20 mouse cellular contexts compared by ENCODE assay signal in the genomic region with DNA sequence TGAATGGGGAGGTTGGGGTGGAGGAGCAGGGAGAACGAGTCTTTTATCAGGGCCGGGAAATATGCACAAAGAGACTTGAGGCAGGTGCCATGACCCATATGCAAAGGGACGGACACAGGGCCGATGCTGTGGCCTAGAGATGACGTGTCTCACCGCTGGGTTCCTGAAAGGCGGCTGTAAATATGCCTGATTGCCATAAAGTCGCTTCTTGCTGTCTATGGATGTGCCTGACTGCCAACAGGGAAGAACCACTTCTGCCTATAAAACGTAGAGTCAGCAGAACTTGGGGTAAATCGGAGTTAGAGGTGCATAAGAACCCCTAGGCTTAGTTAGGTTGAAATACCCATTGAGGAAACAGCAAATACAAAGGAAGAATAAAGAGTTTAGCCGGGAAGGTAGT. TPM values are rescaled to one million over a fixed set of nuclear protein-coding genes. Genes with fewer than 3 reads are reported as not detected.
DNase-seq lines count a peak whose midpoint lies in the region; ATAC-seq lines count a peak whose summit lies in the region.
"Had no signal": no experiment of that assay in that cellular context is flagged by ENCODE, and none has a peak within 500 bp of the region (broad histone marks: within the 10 kb centered on the region; RNA-seq: fewer than 3 reads in every experiment).

No protein-coding gene starts in this region.

- peak overlapping the region; percentile 64; the same call in 1 of the 2 replicates for H3K27ac ChIP-seq in stomach, embryonic 16.5 days (ENCODE audit: low read length)
- H3K27ac ChIP-seq: embryonic facial prominence, embryonic 10.5 days; forebrain, embryonic 12.5 days; hindbrain, embryonic 13.5 days; kidney, embryonic 15.5 days; midbrain, embryonic 12.5 days; neural tube, embryonic 13.5 days had no signal

- H3K4me3 ChIP-seq in stomach, embryonic 16.5 days (replicated peaks; ENCODE audit: low read length) = no peak overlapping the region
- H3K4me3 ChIP-seq: embryonic facial prominence, embryonic 10.5 days; forebrain, embryonic 12.5 days; hindbrain, embryonic 13.5 days; kidney, embryonic 15.5 days; liver, embryonic 15.5 days; midbrain, embryonic 12.5 days; neural tube, embryonic 13.5 days had no signal

- H3K9ac ChIP-seq in stomach, embryonic 16.5 days (ENCODE audit: low read length) = no peak overlapping the region
- H3K9ac ChIP-seq: forebrain, embryonic 12.5 days; hindbrain, embryonic 13.5 days; kidney, embryonic 15.5 days; liver, embryonic 15.5 days; midbrain, embryonic 12.5 days; neural tube, embryonic 13.5 days had no signal

- no peak for ATAC-seq in stomach, embryonic 16.5 days (ENCODE audit: insufficient read depth, low FRiP score)
- ATAC-seq in inflammation-experienced regulatory T-cells, adult 6 months = no peak
- ATAC-seq: CD4-positive, CD25-positive, alpha-beta regulatory T cell, adult 4 months had no signal

- peaks cover 6% of the 10 kb centered on the region; the same call in 1 of the 2 replicates for H3K4me1 ChIP-seq in stomach, embryonic 16.5 days (ENCODE audit: control insufficient read depth, insufficient read depth, low read length)
- H3K4me1 ChIP-seq: embryonic facial prominence, embryonic 10.5 days; forebrain, embryonic 12.5 days; hindbrain, embryonic 13.5 days; kidney, embryonic 15.5 days; midbrain, embryonic 12.5 days; neural tube, embryonic 13.5 days had no signal

- no peaks in the 10 kb centered on the region for H3K9me3 ChIP-seq in stomach, embryonic 16.5 days (replicated peaks; ENCODE audit: control insufficient read depth, low read length)
- H3K9me3 ChIP-seq: embryonic facial prominence, embryonic 10.5 days; forebrain, embryonic 12.5 days; G1E; hindbrain, embryonic 13.5 days; kidney, embryonic 15.5 days; liver, embryonic 15.5 days; midbrain, embryonic 12.5 days; neural tube, embryonic 13.5 days had no signal

- 77% methylated on average over 11 of the region's 11 CpGs for WGBS in stomach, embryonic 16.5 days

- H3K36me3 ChIP-seq in stomach, embryonic 16.5 days (ENCODE audit: control insufficient read depth, insufficient read depth, low read length) = no peaks in the 10 kb centered on the region
- H3K36me3 ChIP-seq: embryonic facial prominence, embryonic 10.5 days; forebrain, embryonic 12.5 days; G1E; hindbrain, embryonic 13.5 days; kidney, embryonic 15.5 days; liver, embryonic 15.5 days; midbrain, embryonic 12.5 days; neural tube, embryonic 13.5 days had no signal

- H3K27me3 ChIP-seq in stomach, embryonic 16.5 days (ENCODE audit: control insufficient read depth, insufficient read depth, low read length) = no peaks in the 10 kb centered on the region
- H3K27me3 ChIP-seq: forebrain, embryonic 12.5 days; hindbrain, embryonic 13.5 days; kidney, embryonic 15.5 days; liver, embryonic 15.5 days; midbrain, embryonic 12.5 days; neural tube, embryonic 13.5 days had no signal

- peak; percentile 8 for DNase-seq in adrenal gland, adult 2 months
- DNase-seq in adrenal gland, postnatal 25 days = no peak
- peak; percentile 10 for DNase-seq in layer of hippocampus, adult 11-12 months (ENCODE audit: low spot score)
- no peak for DNase-seq in layer of hippocampus, adult 8-10 months (ENCODE audit: low spot score in 2 of 2)
- DNase-seq in lung, postnatal 4 days = peak; percentile 24 to 26
- no peak for DNase-seq in lung, postnatal 10 days
- DNase-seq: cerebellum, adult 9-10 months; thymus, adult 18-20 months; thymus, postnatal 4 days had no signal

- no peak overlapping the region for H3K4me2 ChIP-seq in stomach, embryonic 16.5 days (ENCODE audit: low read depth, low read length)
- H3K4me2 ChIP-seq: forebrain, embryonic 12.5 days; hindbrain, embryonic 13.5 days; kidney, embryonic 15.5 days; liver, embryonic 15.5 days; midbrain, embryonic 12.5 days; neural tube, embryonic 13.5 days had no signal

RNA-seq across cellular contexts. Expression of gene Ccr5, which starts 4.2 kb away (rescaled TPM):
- total RNA-seq in adrenal gland, adult 2 months (2021) = 1 to 10 TPM; 2.4 to 6.1 TPM
- polyA plus RNA-seq in adrenal gland, adult 2 months (2012; rRNA removed) = 0.36 and 0.39 TPM in 2 replicates
- total RNA-seq in adrenal gland, postnatal 25 days (2021) = 1.8 and 4.2 TPM in 2 replicates
- total RNA-seq in layer of hippocampus, adult 8-10 months (2022) = 10 to 100 TPM in 3 of 4 experiments, 1 to 10 TPM in 1; 6.7 to 14.8 (median 13.9) TPM
- polyA plus RNA-seq in stomach, embryonic 16.5 days (2015; fragmentation: Nextera tagmentation; extraction: Ambion mirVana) = 1.2 TPM in 2 replicates
- 100 to 1,000 TPM in 1 of 3 experiments, 1 to 10 TPM in 2; 2.6 to 101 (median 7.8) TPM for polyA plus RNA-seq in inflammation-experienced regulatory T-cells, adult 6 months (2017; shearing (Covaris generic))
- polyA plus RNA-seq: G1E had no signal

RNA-seq across cellular contexts. Expression of gene Ccr2, which starts 23.8 kb away (rescaled TPM):
- total RNA-seq in adrenal gland, adult 2 months (2021) = 1 to 10 TPM in 1 of 2 experiments, under 1 TPM in 1; 0.95 to 4.4 TPM
- polyA plus RNA-seq in adrenal gland, adult 2 months (2012; rRNA removed) = 0.43 and 0.55 TPM in 2 replicates
- total RNA-seq in adrenal gland, postnatal 25 days (2021) = 1.0 and 1.4 TPM in 2 replicates
- under 1 TPM in 2 of 4 experiments, not detected in 2; 0.11 to 0.31 TPM for total RNA-seq in layer of hippocampus, adult 8-10 months (2022)
- 4.2 and 8.5 TPM in 2 replicates for polyA plus RNA-seq in stomach, embryonic 16.5 days (2015; fragmentation: Nextera tagmentation; extraction: Ambion mirVana)
- 100 to 1,000 TPM in 1 of 3 experiments, 10 to 100 TPM in 2; 22.0 to 215 (median 46.1) TPM for polyA plus RNA-seq in inflammation-experienced regulatory T-cells, adult 6 months (2017; shearing (Covaris generic))
- polyA plus RNA-seq: G1E had no signal

Comparison
In these comparisons a context has a peak if more than half of its experiments do, and no peak if none do; other contexts are left out.
1. DNase-seq: peak in adrenal gland, adult 2 months (single experiment), layer of hippocampus, adult 11-12 months (single experiment) and lung, postnatal 4 days (2 of 2); none in adrenal gland, postnatal 25 days (single experiment), layer of hippocampus, adult 8-10 months (0 of 2) and lung, postnatal 10 days (single experiment).